Mouse (Mus musculus) forebrain, embryonic 12.5 days (tissue): Measurements from ENCODE around the gene Riox1. TPM values are rescaled to one million over a fixed set of nuclear protein-coding genes. Genes with fewer than 3 reads are reported as not detected.
"Not testable (repeated sequence)": the region's sequence is repeated elsewhere in the genome, so short reads cannot be mapped to it uniquely, and the experiment has no call there.

Experiments
- ATAC-seq: fragments of 200-750 bp; cut with Nextera tagmentation; 2 replicates; pipeline ENCODE4 v1.8.0; 2017; ENCODE audit warnings: moderate TSS enrichment; ENCODE audit not compliant: low FRiP score
- H3K27ac ChIP-seq: fragments of 300-500 bp; sonication (generic); 2 replicates; pipeline ENCODE4 v1.5.1; 2016; ENCODE audit warnings: mild to moderate bottlenecking
- H3K27me3 ChIP-seq: fragments of 300-500 bp; sonication (generic); 2 replicates; pipeline ENCODE4 v1.6.1; 2016; ENCODE audit warnings: mild to moderate bottlenecking
- H3K36me3 ChIP-seq: fragments of 300-500 bp; sonication (generic); replicated peaks from 2 replicates; pipeline ENCODE4 v1.6.1; 2016; ENCODE audit warnings: mild to moderate bottlenecking
- H3K4me1 ChIP-seq: fragments of 300-500 bp; sonication (generic); 2 replicates; pipeline ENCODE4 v1.6.1; 2016
- H3K4me2 ChIP-seq: fragments of 300-500 bp; sonication (generic); 2 replicates; pipeline ENCODE4 v1.6.1; 2016; ENCODE audit warnings: mild to moderate bottlenecking, moderate library complexity
- H3K4me3 ChIP-seq: fragments of 300-500 bp; sonication (generic); replicated peaks from 2 replicates; pipeline ENCODE4 v1.5.1; 2016; ENCODE audit warnings: mild to moderate bottlenecking
- H3K9ac ChIP-seq: fragments of 300-500 bp; sonication (generic); 2 replicates; pipeline ENCODE4 v1.6.1; 2016; ENCODE audit warnings: mild to moderate bottlenecking
- H3K9me3 ChIP-seq: fragments of 300-500 bp; sonication (generic); 2 replicates; pipeline ENCODE4 v1.6.1; 2016
- WGBS: fragments of 180-500 bp; shearing (Covaris S2); methylation state at CpG from one replicate; pipeline ENCODE4 v1.1.7; 2016; 5-methylcytosine and 5-hydroxymethylcytosine counted together
- polyA plus RNA-seq: library from polyadenylated mRNA; unstranded; fragments of >200 nt; fragmentation: Nextera tagmentation; extraction: Ambion mirVana; gene quantifications from 2 replicates; pipeline ENCODE4 v1.2.1, GENCODE M21; 2016

The Riox1 gene
- polyA plus RNA-seq, 1 experiment from 2014 or later, result 18.5 TPM

DNA sequence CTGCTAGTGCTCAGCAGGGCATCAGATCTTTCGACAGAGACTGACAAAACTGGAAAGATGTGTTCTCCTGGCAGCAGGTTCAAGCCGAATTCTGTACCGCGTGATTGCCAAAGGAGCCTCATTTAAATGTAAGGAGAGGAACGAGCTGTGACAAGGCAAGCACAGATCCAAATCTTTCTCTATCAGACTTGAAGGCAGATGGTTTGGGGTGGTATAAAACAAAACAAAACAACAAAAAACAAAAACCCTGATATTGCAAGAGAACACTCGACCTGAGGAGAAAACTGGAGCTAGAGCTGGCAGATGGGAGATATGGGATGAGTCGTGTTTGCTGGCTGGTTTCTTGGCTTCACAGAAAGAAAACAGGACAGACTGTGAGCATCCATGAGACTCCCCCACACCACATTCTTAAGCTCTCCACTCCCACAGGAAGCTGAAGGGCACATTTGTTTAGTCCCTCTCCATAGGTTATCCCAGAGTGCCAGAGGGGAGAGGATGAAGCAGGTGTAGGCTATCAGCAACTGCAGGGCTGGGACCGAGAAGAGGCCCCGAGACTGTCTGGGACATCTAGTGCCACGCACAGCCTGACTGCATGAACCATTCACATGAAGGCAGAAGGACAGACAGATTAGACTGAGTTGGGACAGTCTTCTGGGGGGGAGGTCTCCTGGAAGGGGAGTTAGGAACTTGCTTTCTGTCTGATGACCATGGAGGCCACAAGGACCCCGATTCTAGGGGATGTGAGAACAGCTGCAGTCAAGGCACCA lies 48.1 kb downstream of the Riox1 start:
- no peak overlapping the region for H3K9ac ChIP-seq
- 0 out of 2 replicates have a peak, but pooled peaks cover 3% of the 10 kb centered on the region for H3K36me3 ChIP-seq
- H3K27me3 ChIP-seq, result no peaks in the 10 kb centered on the region
- no peak overlapping the region for H3K27ac ChIP-seq
- WGBS, result 68% methylated on average over 11 of the region's 11 CpGs
- ATAC-seq, result no peak
- H3K9me3 ChIP-seq, result peaks cover 7% of the 10 kb centered on the region; the same call in 1 of the 2 replicates
- no peak overlapping the region for H3K4me3 ChIP-seq
- no peak overlapping the region for H3K4me2 ChIP-seq
- H3K4me1 ChIP-seq, result no peaks in the 10 kb centered on the region

DNA sequence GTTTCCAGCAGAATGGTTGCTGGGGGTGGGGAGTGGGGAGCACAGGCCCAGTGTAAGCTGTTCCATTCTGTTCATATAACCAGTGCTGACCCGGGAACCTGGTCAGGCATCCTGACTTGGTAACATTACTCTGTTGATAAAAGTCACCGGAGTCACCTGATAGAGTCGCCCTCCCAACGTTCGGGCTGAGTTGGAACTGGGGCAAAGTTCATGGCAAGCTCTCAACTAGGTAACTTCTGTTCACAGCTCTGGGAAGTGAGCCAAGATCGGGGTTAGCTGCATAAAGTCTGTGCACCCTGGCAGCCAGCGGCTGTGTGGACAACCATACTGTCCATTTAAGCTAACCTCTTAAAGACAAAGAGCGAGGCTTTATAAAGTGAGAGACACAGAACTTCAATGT lies 48.8 kb downstream of the Riox1 start:
- 85% methylated on average over 8 of the region's 8 CpGs for WGBS
- not testable (repeated sequence) for H3K9ac ChIP-seq, H3K27ac ChIP-seq, H3K36me3 ChIP-seq, H3K9me3 ChIP-seq, H3K4me2 ChIP-seq, H3K4me1 ChIP-seq, H3K4me3 ChIP-seq, ATAC-seq, H3K27me3 ChIP-seq

DNA sequence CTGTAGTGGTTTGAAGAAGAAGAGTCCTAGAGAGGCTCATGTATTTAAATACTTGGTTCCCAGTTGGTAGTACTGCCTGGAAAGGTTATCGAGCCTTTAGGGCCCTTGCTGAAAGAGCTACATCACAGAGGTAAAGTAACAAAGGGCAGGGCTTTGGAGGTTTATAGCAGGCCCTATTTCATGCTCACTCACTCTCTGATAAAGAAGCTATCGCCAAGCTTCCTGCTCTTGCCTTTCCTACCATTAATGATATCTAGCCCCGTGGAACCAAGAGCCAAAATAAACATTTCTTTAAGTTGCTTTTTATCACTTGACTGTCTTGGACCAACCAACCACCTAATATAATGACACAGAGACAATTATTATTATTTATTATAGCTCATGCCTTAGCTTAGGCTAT lies 50.0 kb downstream of the Riox1 start:
- H3K36me3 ChIP-seq, result no peaks in the 10 kb centered on the region
- peaks cover 7% of the 10 kb centered on the region; the same call in 1 of the 2 replicates for H3K9me3 ChIP-seq
- H3K27ac ChIP-seq, result no peak overlapping the region
- no peaks in the 10 kb centered on the region for H3K27me3 ChIP-seq
- 94% methylated on average over 3 of the region's 3 CpGs for WGBS
- H3K4me2 ChIP-seq, result no peak overlapping the region
- no peak overlapping the region for H3K4me3 ChIP-seq
- H3K9ac ChIP-seq, result no peak overlapping the region
- H3K4me1 ChIP-seq, result no peaks in the 10 kb centered on the region
- ATAC-seq, result no peak

Other genes with a start within 250 kb of the Riox1 start
- 0.12 and 0.23 TPM in 2 replicates for gene Papln, start 187.0 kb upstream of the Riox1 start, polyA plus RNA-seq
- 33.2 and 33.4 TPM in 2 replicates for gene Numb, start 28.7 kb upstream of the Riox1 start, polyA plus RNA-seq
- gene Heatr4, start 34.2 kb downstream of the Riox1 start, polyA plus RNA-seq, result not detected in 2 replicates
- gene Acot2, start 37.3 kb downstream of the Riox1 start, polyA plus RNA-seq, result 10.3 and 11.7 TPM in 2 replicates
- gene Acot1, start 58.9 kb downstream of the Riox1 start, polyA plus RNA-seq, result 41.0 and 45.4 TPM in 2 replicates
- gene Acot4, start 87.8 kb downstream of the Riox1 start, polyA plus RNA-seq, result 0.15 and 0.33 TPM in 2 replicates
- gene Gm49366, start 88.3 kb downstream of the Riox1 start, polyA plus RNA-seq, result not detected in 2 replicates
- gene Acot3, start 101.5 kb downstream of the Riox1 start, polyA plus RNA-seq, result 0.32 and 0.33 TPM in 2 replicates
- not detected in 2 replicates for gene Acot5, start 118.7 kb downstream of the Riox1 start, polyA plus RNA-seq
- 0.97 and 1.0 TPM in 2 replicates for gene Acot6, start 150.0 kb downstream of the Riox1 start, polyA plus RNA-seq
- 6.8 and 7.8 TPM in 2 replicates for gene Dnal1, start 163.8 kb downstream of the Riox1 start, polyA plus RNA-seq
- gene Pnma1, start 197.9 kb downstream of the Riox1 start, polyA plus RNA-seq, result 2.8 and 3.4 TPM in 2 replicates